Mouse (Mus musculus) spleen, adult 2 months (tissue): ENCODE results near the gene Taf15.

ENCODE experiments used
- CTCF ChIP-seq: fragments of 200-500 bp; IDR thresholded peaks from 2 replicates; pipeline ENCODE4 v1.5.1; 2011; ENCODE audit warnings: mild to moderate bottlenecking, inconsistent platforms; ENCODE audit not compliant: insufficient read depth, insufficient read length, insufficient replicate concordance; ENCODE audit errors: extremely low read depth
- POLR2A ChIP-seq: fragments of 200-500 bp; IDR thresholded peaks from 2 replicates; pipeline ENCODE4 v1.6.1; 2011; ENCODE audit warnings: low read depth, low read length, inconsistent platforms

DNA sequence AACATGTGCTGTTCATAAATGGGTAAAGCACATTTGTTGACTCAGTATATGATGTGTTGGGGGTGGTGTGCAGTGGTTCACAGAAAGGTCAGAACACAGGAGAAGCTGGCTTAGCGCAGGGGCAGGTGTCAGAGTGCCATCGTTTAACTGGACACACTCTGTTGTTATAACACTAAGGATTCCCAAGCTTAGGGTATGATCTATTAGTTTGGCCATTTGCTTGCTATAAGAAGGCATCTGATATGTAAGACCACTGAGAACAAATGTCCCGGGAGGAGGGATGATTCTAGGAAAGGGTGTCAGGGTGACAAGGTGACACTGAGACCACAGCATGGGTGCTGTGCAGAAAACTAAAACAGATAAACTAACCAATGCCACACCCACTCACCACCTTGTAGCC lies 63.9 kb downstream of the Taf15 start:
- TF ChIP-seq CTCF: no peak
- TF ChIP-seq POLR2A: no peak
